Mouse (Mus musculus) heart, embryonic 15.5 days (tissue): ENCODE results near the gene Ube2h. TPM values are rescaled to one million over a fixed set of nuclear protein-coding genes. Genes with fewer than 3 reads are reported as not detected.
"Not testable (repeated sequence)": the region's sequence is repeated elsewhere in the genome, so short reads cannot be mapped to it uniquely, and the experiment has no call there.

Experiments
- ATAC-seq: fragments of 200-750 bp; cut with Nextera tagmentation; replicated peaks from 2 replicates; pipeline ENCODE4 v1.8.0; 2017; ENCODE audit warnings: low read depth, moderate TSS enrichment; ENCODE audit not compliant: insufficient number of reproducible peaks, insufficient read depth, low FRiP score
- H3K27ac ChIP-seq: fragments of 300-500 bp; sonication (generic); 2 replicates; pipeline ENCODE4 v1.5.1; 2015; ENCODE audit warnings: mild to moderate bottlenecking, inconsistent platforms
- H3K27me3 ChIP-seq: fragments of 300-500 bp; sonication (generic); 2 replicates; pipeline ENCODE4 v1.6.1; 2015; ENCODE audit warnings: inconsistent platforms
- H3K36me3 ChIP-seq: fragments of 300-500 bp; sonication (generic); 2 replicates; pipeline ENCODE4 v1.6.1; 2015; ENCODE audit warnings: mild to moderate bottlenecking, inconsistent platforms
- H3K4me1 ChIP-seq: fragments of 300-500 bp; sonication (generic); replicated peaks from 2 replicates; pipeline ENCODE4 v1.6.1; 2015; ENCODE audit warnings: inconsistent platforms
- H3K4me2 ChIP-seq: fragments of 300-500 bp; sonication (generic); 2 replicates; pipeline ENCODE4 v1.6.1; 2015; ENCODE audit warnings: inconsistent platforms, mild to moderate bottlenecking, moderate library complexity
- H3K4me3 ChIP-seq: fragments of 300-500 bp; sonication (generic); 2 replicates; pipeline ENCODE4 v1.5.1; 2015; ENCODE audit warnings: mild to moderate bottlenecking, inconsistent platforms
- H3K9ac ChIP-seq: fragments of 300-500 bp; sonication (generic); 2 replicates; pipeline ENCODE4 v1.6.1; 2015; ENCODE audit warnings: mild to moderate bottlenecking, inconsistent platforms
- H3K9me3 ChIP-seq: fragments of 300-500 bp; sonication (generic); replicated peaks from 2 replicates; pipeline ENCODE4 v1.6.1; 2016; ENCODE audit warnings: inconsistent platforms
- WGBS: fragments of 180-500 bp; shearing (Covaris S2); methylation state at CpG from one replicate; pipeline ENCODE4 v1.1.7; 2015; ENCODE audit warnings: mixed read lengths; 5-methylcytosine and 5-hydroxymethylcytosine counted together
- polyA plus RNA-seq: library from polyadenylated mRNA; unstranded; fragments of >200 nt; fragmentation: Nextera tagmentation; extraction: Ambion mirVana; gene quantifications from 2 replicates; pipeline ENCODE4 v1.2.1, GENCODE M21; 2015

The Ube2h gene
- polyA plus RNA-seq, 1 experiment from 2014 or later = 40.9 TPM

- ATAC-seq = no peak
Observed at GRCm38 (mm10) chr6:30224693-30225092, 79.6 kb downstream of the Ube2h start.

GRCm38 (mm10) chr6:30222321-30222720 is 82.0 kb downstream of the Ube2h start:
- ATAC-seq = no peak
- WGBS = 67% methylated on average over 1 of the region's 1 CpGs
- Histone ChIP-seq H3K4me1 (peaks cover 3% of the 10 kb centered on the region; the same call in 1 of the 2 replicates), H3K4me3 (no peak overlapping the region), H3K9me3 (no peaks in the 10 kb centered on the region), H3K9ac (no peak overlapping the region), H3K27ac (no peak overlapping the region), H3K27me3 (no peaks in the 10 kb centered on the region), H3K4me2 (no peak overlapping the region), H3K36me3 (peaks cover 41% of the 10 kb centered on the region)

More at GRCm38 (mm10) chr6:30224693-30225092, 79.6 kb downstream of the Ube2h start:
- peaks cover 25% of the 10 kb centered on the region for H3K36me3 ChIP-seq
- H3K4me1 ChIP-seq = peaks cover 9% of the 10 kb centered on the region
- no peak overlapping the region for H3K9ac ChIP-seq
- no peaks in the 10 kb centered on the region for H3K27me3 ChIP-seq
- no peaks in the 10 kb centered on the region for H3K9me3 ChIP-seq
- H3K4me3 ChIP-seq = no peak overlapping the region
- no peak overlapping the region for H3K4me2 ChIP-seq
- 76% methylated on average over 1 of the region's 1 CpGs for WGBS
- no peak overlapping the region for H3K27ac ChIP-seq

GRCm38 (mm10) chr6:30217581-30217980 is 86.8 kb downstream of the Ube2h start:
- Histone ChIP-seq H3K27me3 (no peaks in the 10 kb centered on the region), H3K9me3 (no peaks in the 10 kb centered on the region), H3K27ac (no peak overlapping the region), H3K4me2 (no peak overlapping the region), H3K36me3 (peaks cover 46% of the 10 kb centered on the region), H3K9ac (no peak overlapping the region), H3K4me3 (no peak overlapping the region), H3K4me1 (peaks cover 1% of the 10 kb centered on the region; the same call in 1 of the 2 replicates)
- WGBS = 87% methylated on average over 3 of the region's 3 CpGs
- no peak for ATAC-seq

- Histone ChIP-seq H3K4me2 (no peak overlapping the region), H3K9me3 (no peaks in the 10 kb centered on the region), H3K27me3 (no peaks in the 10 kb centered on the region), H3K9ac (no peak overlapping the region), H3K4me1 (peaks cover 8% of the 10 kb centered on the region; the same call in 1 of the 2 replicates), H3K4me3 (no peak overlapping the region), H3K36me3 (peaks cover 11% of the 10 kb centered on the region), H3K27ac (no peak overlapping the region)
- 90% methylated on average over 8 of the region's 8 CpGs for WGBS
- no peak for ATAC-seq
Observed at GRCm38 (mm10) chr6:30212468-30212867, 91.9 kb downstream of the Ube2h start.

- H3K4me3 ChIP-seq = no peak overlapping the region
- no peak overlapping the region for H3K4me2 ChIP-seq
- H3K9me3 ChIP-seq = no peaks in the 10 kb centered on the region
- WGBS = 73% methylated on average over 16 of the region's 16 CpGs
- no peaks in the 10 kb centered on the region for H3K27me3 ChIP-seq
- no peak overlapping the region for H3K27ac ChIP-seq
- H3K4me1 ChIP-seq = peaks cover 8% of the 10 kb centered on the region; the same call in 1 of the 2 replicates
- H3K9ac ChIP-seq = no peak overlapping the region
- H3K36me3 ChIP-seq = peaks cover 10% of the 10 kb centered on the region; the same call in 1 of the 2 replicates
- no peak for ATAC-seq
Observed at GRCm38 (mm10) chr6:30211641-30212455, 92.5 kb downstream of the Ube2h start.

- Histone ChIP-seq H3K9ac (no peak overlapping the region), H3K27ac (no peak overlapping the region), H3K4me1 (peaks cover 10% of the 10 kb centered on the region; the same call in 1 of the 2 replicates), H3K36me3 (peaks cover 8% of the 10 kb centered on the region; the same call in 1 of the 2 replicates), H3K9me3 (no peaks in the 10 kb centered on the region), H3K4me3 (no peak overlapping the region), H3K4me2 (no peak overlapping the region), H3K27me3 (no peaks in the 10 kb centered on the region)
- 36% methylated on average over 5 of the region's 5 CpGs for WGBS
- no peak for ATAC-seq
Observed at GRCm38 (mm10) chr6:30210788-30211187, 93.6 kb downstream of the Ube2h start.

GRCm38 (mm10) chr6:30208844-30209243 is 95.5 kb downstream of the Ube2h start:
- no peak overlapping the region for H3K9ac ChIP-seq
- peaks cover 11% of the 10 kb centered on the region; the same call in 1 of the 2 replicates for H3K4me1 ChIP-seq
- no peak overlapping the region for H3K4me3 ChIP-seq
- no peaks in the 10 kb centered on the region for H3K36me3 ChIP-seq
- H3K9me3 ChIP-seq = no peaks in the 10 kb centered on the region
- 60% methylated on average over 4 of the region's 4 CpGs for WGBS
- no peak overlapping the region for H3K4me2 ChIP-seq
- H3K27me3 ChIP-seq = no peaks in the 10 kb centered on the region
- H3K27ac ChIP-seq = no peak overlapping the region
- ATAC-seq = no peak

- peak overlapping the region; percentile 28 for H3K4me3 ChIP-seq
Observed at GRCm38 (mm10) chr6:30205587-30206202, 98.6 kb downstream of the Ube2h start.

GRCm38 (mm10) chr6:30205180-30205538 is 99.2 kb downstream of the Ube2h start:
- H3K4me1 ChIP-seq, H3K9me3 ChIP-seq, H3K36me3 ChIP-seq, ATAC-seq, H3K27ac ChIP-seq, H3K27me3 ChIP-seq, H3K9ac ChIP-seq, H3K4me3 ChIP-seq: not testable (repeated sequence)
- WGBS = 72% methylated on average over 6 of the region's 6 CpGs
- peak overlapping the region; percentile 61; the same call in 1 of the 2 replicates for H3K4me2 ChIP-seq

More at GRCm38 (mm10) chr6:30205587-30206202, 98.6 kb downstream of the Ube2h start:
- Histone ChIP-seq H3K27ac (no peak overlapping the region), H3K4me2 (peak overlapping the region; percentile 61), H3K4me1 (peaks cover 3% of the 10 kb centered on the region; the same call in 1 of the 2 replicates), H3K9ac (peak overlapping the region; percentile 50), H3K9me3 (no peaks in the 10 kb centered on the region), H3K27me3 (no peaks in the 10 kb centered on the region), H3K36me3 (no peaks in the 10 kb centered on the region)
- peak; percentile 48 for ATAC-seq
- WGBS = 7% methylated on average over 30 of the region's 30 CpGs

- 66% methylated on average over 20 of the region's 20 CpGs for WGBS
- Histone ChIP-seq H3K9me3 (no peaks in the 10 kb centered on the region), H3K9ac (no peak overlapping the region), H3K27ac (no peak overlapping the region), H3K36me3 (no peaks in the 10 kb centered on the region), H3K4me2 (no peak overlapping the region), H3K27me3 (no peaks in the 10 kb centered on the region), H3K4me3 (no peak overlapping the region), H3K4me1 (peaks cover 3% of the 10 kb centered on the region; the same call in 1 of the 2 replicates)
- ATAC-seq = no peak
Observed at GRCm38 (mm10) chr6:30204383-30205179, 99.8 kb downstream of the Ube2h start.

GRCm38 (mm10) chr6:30196143-30196542 is 108.2 kb downstream of the Ube2h start:
- Histone ChIP-seq H3K27me3 (no peaks in the 10 kb centered on the region), H3K4me2 (no peak overlapping the region), H3K4me1 (no peaks in the 10 kb centered on the region), H3K9ac (no peak overlapping the region), H3K9me3 (no peaks in the 10 kb centered on the region), H3K27ac (no peak overlapping the region), H3K36me3 (no peaks in the 10 kb centered on the region), H3K4me3 (no peak overlapping the region)
- ATAC-seq = no peak
- WGBS = 80% methylated on average over 8 of the region's 8 CpGs
